Mouse (Mus musculus): ENCODE measurements around the gene Gmnc. TPM values are rescaled to one million over a fixed set of nuclear protein-coding genes. Genes with fewer than 3 reads are reported as not detected.

Gene Gmnc
- total and polyA plus RNA-seq, 3 experiments = not detected

DNA sequence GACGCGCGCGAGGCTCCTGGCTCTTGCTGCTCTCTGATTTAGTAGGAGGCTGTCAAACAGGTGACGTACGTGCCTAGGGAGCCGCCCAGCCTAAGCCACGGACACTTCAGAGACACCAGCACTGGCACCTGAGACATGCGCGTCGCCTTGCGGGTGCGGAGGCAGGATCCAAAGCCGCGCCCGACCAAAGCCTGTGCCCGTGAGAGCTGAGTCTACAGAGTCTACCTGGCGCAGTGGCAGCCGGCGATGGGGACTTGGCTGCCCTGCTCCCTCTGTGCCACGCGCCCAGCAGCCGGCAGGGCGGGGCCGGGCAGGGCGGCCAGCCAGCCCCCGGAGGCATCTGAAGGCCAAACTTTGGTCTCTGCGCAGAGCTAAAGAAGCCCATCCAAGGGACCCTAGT is 23.5 kb downstream of the Gmnc start:
- Histone ChIP-seq H3K4me2 (ENCODE audit: insufficient read depth, low read depth, poor library complexity, severe bottlenecking) (no peak overlapping the region), H3K4me1 (ENCODE audit: control insufficient read depth in 1 of 2, insufficient read depth in 2 of 2) (no peaks in the 10 kb centered on the region), H3K27me3 (replicated peaks) (no peaks in the 10 kb centered on the region), H3K9ac (ENCODE audit: insufficient read depth, low read depth) (no peak overlapping the region), H3K4me3 (replicated peaks in 1 of 3; ENCODE audit: low read depth in 2 of 3, low read length in 2 of 3, poor library complexity in 1 of 3) (no peak overlapping the region), H3K36me3 (replicated peaks in 1 of 2; ENCODE audit: control insufficient read depth in 1 of 2, insufficient read depth in 1 of 2, low read length in 1 of 2) (no peaks in the 10 kb centered on the region), H3K27ac (ENCODE audit: insufficient read depth, low read depth) (no peak overlapping the region), H3K79me2 (replicated peaks; ENCODE audit: control insufficient read depth, extremely low read depth, insufficient read depth, poor library complexity, severe bottlenecking) (no peaks in the 10 kb centered on the region), H3K9me3 (replicated peaks; ENCODE audit: low read length) (no peaks in the 10 kb centered on the region)
- in situ Hi-C loops (cut with MboI; ENCODE audit: low pct_ligation_motif_present, low pct_unique_long_range_greater_than_20kb, low sequenced_read_pairs) (loop anchor here (25.0 kb wide), 2 partner anchors 181 to 431 kb away; partner anchors contain the start of gene Tmem207), dilution Hi-C loops (cut with MboI; ENCODE audit: extremely low pct_ligation_motif_present, extremely low pct_unique_long_range_greater_than_20kb, low sequenced_read_pairs) (no loop called here)
- no peak for TF ChIP-seq KAT2A (IDR thresholded peaks at IDR 0.05; ENCODE audit: insufficient replicate concordance, low read length)
- TF ChIP-seq USF1 (IDR thresholded peaks at IDR 0.05; ENCODE audit: low read depth, low read length) = no peak
- TF ChIP-seq MXI1 (IDR thresholded peaks at IDR 0.05; ENCODE audit: low read depth, low read length) = no peak
- TF ChIP-seq NELFE (IDR thresholded peaks at IDR 0.05; ENCODE audit: low read depth, low read length) = no peak
- no peak for DNase-seq (ENCODE audit: extremely low read depth)

DNA sequence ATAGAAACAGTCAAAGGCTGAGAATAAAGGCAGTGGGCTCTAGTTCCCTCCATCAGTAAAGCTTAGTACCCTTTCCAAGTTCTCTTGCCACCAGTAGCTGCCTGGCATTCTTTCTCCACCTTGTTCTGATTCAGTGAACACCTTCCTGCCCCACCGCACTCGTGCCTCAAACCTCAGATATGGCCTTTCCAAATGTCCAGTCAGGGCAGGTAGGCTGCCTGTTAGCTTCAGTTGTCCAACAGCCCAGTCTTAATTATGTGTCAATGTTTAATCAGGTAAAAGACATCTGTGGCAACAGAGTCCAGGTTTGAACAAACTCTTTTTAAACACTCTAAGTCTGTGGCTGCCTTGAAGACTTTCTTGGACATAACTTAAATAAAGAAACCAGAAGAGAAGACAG is 24.6 kb downstream of the Gmnc start:
- no peaks in the 10 kb centered on the region for H3K79me2 ChIP-seq (replicated peaks; ENCODE audit: control insufficient read depth, extremely low read depth, insufficient read depth, poor library complexity, severe bottlenecking)
- no peak overlapping the region for H3K27ac ChIP-seq (ENCODE audit: insufficient read depth, low read depth)
- no peaks in the 10 kb centered on the region for H3K36me3 ChIP-seq (replicated peaks in 1 of 2; ENCODE audit: control insufficient read depth in 1 of 2, insufficient read depth in 1 of 2, low read length in 1 of 2)
- H3K4me2 ChIP-seq (ENCODE audit: insufficient read depth, low read depth, poor library complexity, severe bottlenecking) = no peak overlapping the region
- H3K4me1 ChIP-seq (ENCODE audit: control insufficient read depth in 1 of 2, insufficient read depth in 2 of 2) = no peaks in the 10 kb centered on the region
- no peaks in the 10 kb centered on the region for H3K27me3 ChIP-seq (replicated peaks)
- no peak for DNase-seq (ENCODE audit: extremely low read depth)
- no peak overlapping the region for H3K4me3 ChIP-seq (replicated peaks in 1 of 3; ENCODE audit: low read depth in 2 of 3, low read length in 2 of 3, poor library complexity in 1 of 3)
- dilution Hi-C loops (cut with MboI; ENCODE audit: extremely low pct_ligation_motif_present, extremely low pct_unique_long_range_greater_than_20kb, low sequenced_read_pairs) (no loop called here), in situ Hi-C loops (cut with MboI; ENCODE audit: low pct_ligation_motif_present, low pct_unique_long_range_greater_than_20kb, low sequenced_read_pairs) (loop anchor here (25.0 kb wide), 2 partner anchors 180 to 430 kb away; partner anchors contain the start of gene Tmem207)
- H3K9ac ChIP-seq (ENCODE audit: insufficient read depth, low read depth) = no peak overlapping the region
- no peaks in the 10 kb centered on the region for H3K9me3 ChIP-seq (replicated peaks; ENCODE audit: low read length)
- TF ChIP-seq SIN3A (IDR thresholded peaks at IDR 0.05; ENCODE audit: low read length) (no peak), CHD2 (IDR thresholded peaks at IDR 0.05; ENCODE audit: low read length) (no peak), RCOR1 (conservative IDR thresholded peaks at IDR 0.05; ENCODE audit: low read depth, low read length) (no peak), MEF2A (IDR thresholded peaks at IDR 0.05; ENCODE audit: borderline replicate concordance, low read depth, low read length) (no peak), TBP (conservative IDR thresholded peaks at IDR 0.05; ENCODE audit: low read depth, low read length) (no peak), JUN (IDR thresholded peaks at IDR 0.05; ENCODE audit: insufficient read depth, low read depth, low read length) (no peak), KAT2A (IDR thresholded peaks at IDR 0.05; ENCODE audit: insufficient replicate concordance, low read length) (no peak)

- H3K27ac ChIP-seq (ENCODE audit: insufficient read depth, low read depth) = no peak overlapping the region
- no peaks in the 10 kb centered on the region for H3K36me3 ChIP-seq (replicated peaks in 1 of 2; ENCODE audit: control insufficient read depth in 1 of 2, insufficient read depth in 1 of 2, low read length in 1 of 2)
- no peaks in the 10 kb centered on the region for H3K9me3 ChIP-seq (replicated peaks; ENCODE audit: low read length)
- no peak for DNase-seq (ENCODE audit: extremely low read depth)
- no peaks in the 10 kb centered on the region for H3K4me1 ChIP-seq (ENCODE audit: control insufficient read depth in 1 of 2, insufficient read depth in 2 of 2)
- in situ Hi-C loops (cut with MboI; ENCODE audit: low pct_ligation_motif_present, low pct_unique_long_range_greater_than_20kb, low sequenced_read_pairs) (loop anchor here (25.0 kb wide), 2 partner anchors 175 to 425 kb away; partner anchors contain the start of gene Tmem207), dilution Hi-C loops (cut with MboI; ENCODE audit: extremely low pct_ligation_motif_present, extremely low pct_unique_long_range_greater_than_20kb, low sequenced_read_pairs) (no loop called here)
- no peak overlapping the region for H3K4me3 ChIP-seq (replicated peaks in 1 of 3; ENCODE audit: low read depth in 2 of 3, low read length in 2 of 3, poor library complexity in 1 of 3)
- no peak overlapping the region for H3K9ac ChIP-seq (ENCODE audit: insufficient read depth, low read depth)
- no peaks in the 10 kb centered on the region for H3K27me3 ChIP-seq (replicated peaks)
- no peaks in the 10 kb centered on the region for H3K79me2 ChIP-seq (replicated peaks; ENCODE audit: control insufficient read depth, extremely low read depth, insufficient read depth, poor library complexity, severe bottlenecking)
- TF ChIP-seq CHD2 (IDR thresholded peaks at IDR 0.05; ENCODE audit: low read length) = no peak
- TF ChIP-seq ZMIZ1 (IDR thresholded peaks at IDR 0.05; ENCODE audit: low read depth, low read length) = no peak
- TF ChIP-seq CHD1 (IDR thresholded peaks at IDR 0.05; ENCODE audit: low read depth, low read length) = no peak
- TF ChIP-seq POLR2AphosphoS2 (IDR thresholded peaks at IDR 0.05; ENCODE audit: low read depth, low read length) = no peak
- TF ChIP-seq RCOR1 (conservative IDR thresholded peaks at IDR 0.05; ENCODE audit: low read depth, low read length) = no peak
- no peak for TF ChIP-seq USF1 (IDR thresholded peaks at IDR 0.05; ENCODE audit: low read depth, low read length)
- no peak for TF ChIP-seq USF2 (conservative IDR thresholded peaks at IDR 0.05; ENCODE audit: low read depth, low read length)
- no peak for TF ChIP-seq IRF4 (IDR thresholded peaks at IDR 0.05; ENCODE audit: low read depth, low read length)
- TF ChIP-seq TBP (conservative IDR thresholded peaks at IDR 0.05; ENCODE audit: low read depth, low read length) = no peak
- no peak for TF ChIP-seq KAT2A (IDR thresholded peaks at IDR 0.05; ENCODE audit: insufficient replicate concordance, low read length)
- no peak overlapping the region for H3K4me2 ChIP-seq (ENCODE audit: insufficient read depth, low read depth, poor library complexity, severe bottlenecking)
Observed at GRCm38 (mm10) chr16:26961971-26962370, 29.5 kb downstream of the Gmnc start.
